Mouse (Mus musculus) heart, adult 9 months (tissue): Measurements from ENCODE around the gene Slc25a42.

ENCODE experiments used
- DNase-seq, 2 experiments: peaks; one replicate each; pipeline ENCODE4 v3.0.0; 2022; ENCODE audit warnings: low spot score in 2 of 2

Gene Slc25a42

DNA sequence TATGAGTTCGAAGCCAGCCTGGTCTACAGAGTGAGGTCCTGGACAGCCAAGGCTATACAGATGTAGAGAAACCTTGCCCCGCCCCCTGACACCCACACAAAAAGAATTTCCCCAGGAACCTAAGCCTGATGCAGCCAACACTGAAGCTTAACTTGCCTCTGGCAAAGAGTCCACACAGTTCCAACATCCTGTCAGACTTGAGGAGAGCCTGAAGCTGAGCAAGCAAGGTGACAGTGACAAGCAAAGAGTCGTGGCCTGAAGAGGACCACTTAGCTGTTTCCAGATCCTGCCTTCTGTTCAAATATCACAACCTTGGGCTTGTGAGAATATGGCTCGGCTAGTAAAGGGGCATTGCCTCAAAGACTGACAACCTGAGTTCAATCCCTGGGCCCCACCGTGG is 3.0 kb upstream of the Slc25a42 start:
- no peak for DNase-seq

DNA sequence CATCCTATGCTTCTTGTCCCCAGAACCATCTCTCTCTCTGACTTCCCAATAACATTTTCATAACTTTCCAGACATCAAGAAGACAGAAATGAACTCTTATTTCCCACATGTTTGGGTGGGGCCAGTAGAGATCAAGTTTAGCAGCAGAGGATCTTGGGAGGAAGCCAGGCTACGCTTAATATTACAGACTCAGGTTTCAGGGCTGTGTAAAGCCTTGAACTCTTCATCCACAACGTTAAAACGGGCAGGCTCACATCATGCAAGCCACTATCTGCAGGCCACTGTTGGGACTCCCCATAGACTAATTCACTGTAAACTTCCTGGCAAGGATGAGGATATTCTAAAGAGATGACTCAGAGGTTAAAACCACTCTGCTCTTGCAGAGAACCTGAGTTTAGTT is 2.3 kb upstream of the Slc25a42 start:
- no peak for DNase-seq

DNA sequence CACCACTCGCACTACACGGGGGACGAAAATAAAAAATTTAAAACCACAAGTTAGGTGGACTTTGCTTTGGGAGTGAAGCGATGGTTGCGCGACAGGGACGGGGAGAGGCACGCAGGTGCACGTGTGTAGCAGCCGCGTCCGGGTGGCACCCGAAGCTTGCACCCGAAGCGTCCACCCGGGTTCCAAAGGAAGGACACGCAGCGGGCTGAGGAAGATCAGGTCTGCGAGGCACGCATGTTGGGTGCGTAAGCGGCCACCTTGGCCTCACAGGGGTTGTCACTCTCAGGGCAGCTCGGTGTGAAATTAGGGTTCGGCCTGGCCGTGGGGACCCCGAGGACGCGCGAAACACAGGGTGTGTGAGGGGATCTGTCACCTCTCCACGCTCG is 386 bp downstream of the Slc25a42 start:
- no peak for DNase-seq

DNA sequence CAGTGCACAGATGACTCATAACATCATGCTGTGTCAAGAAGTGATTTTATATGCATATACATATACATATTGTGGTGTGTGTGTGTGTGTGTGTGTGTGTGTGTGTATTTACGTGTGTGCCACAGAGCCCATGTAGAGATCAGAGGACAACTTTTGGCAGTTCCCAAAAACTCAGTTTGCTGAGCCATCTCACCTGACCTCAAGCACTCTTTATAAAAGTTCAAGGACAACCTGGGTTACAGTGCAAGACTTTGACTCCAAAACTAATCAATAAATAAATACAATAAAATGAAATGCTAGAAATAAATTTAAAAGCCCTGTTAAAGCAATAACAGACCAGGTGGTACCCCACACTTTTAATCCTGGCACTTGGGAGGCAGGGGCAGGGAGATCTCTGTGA is 830 bp downstream of the Slc25a42 start:
- no peak for DNase-seq

DNA sequence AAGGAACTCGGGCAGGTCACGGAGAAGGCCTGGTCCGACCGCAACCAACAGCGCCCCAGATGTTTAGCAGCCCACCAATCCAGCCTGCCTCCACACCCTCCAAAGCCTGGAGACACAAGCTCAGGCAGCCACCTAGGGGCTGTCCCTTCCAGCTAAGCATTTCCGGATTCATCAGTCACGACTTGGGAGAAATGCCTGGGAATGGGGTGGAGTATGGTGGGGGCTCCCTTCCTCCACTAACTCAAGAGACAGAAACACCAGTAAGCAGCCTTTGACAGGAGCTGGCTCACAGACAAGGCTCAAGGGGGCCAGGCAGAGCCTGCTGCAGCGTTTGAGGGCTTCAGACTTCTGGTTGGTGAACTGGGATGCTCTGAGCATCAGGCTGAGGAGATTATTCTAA is 1.6 kb downstream of the Slc25a42 start:
- DNase-seq = no peak

DNA sequence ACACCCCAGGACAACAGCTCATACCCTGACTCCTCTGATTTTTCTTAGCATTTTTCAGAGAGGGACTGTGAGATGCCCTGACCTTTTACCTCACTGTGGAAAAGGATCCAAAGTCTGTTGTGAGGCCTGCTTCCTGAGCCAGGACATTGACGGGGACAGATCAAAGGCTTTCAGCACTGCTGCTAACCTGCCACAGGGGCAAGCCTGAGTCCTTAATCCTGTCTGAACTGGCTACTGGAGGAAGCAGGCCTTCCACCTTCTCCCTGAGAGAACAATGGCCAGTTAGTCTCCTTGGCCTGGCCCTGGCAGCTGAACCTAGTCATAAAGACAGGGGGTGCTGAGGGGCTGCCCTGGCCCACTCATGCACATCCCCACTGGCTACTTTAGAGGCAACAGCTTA is 4.0 kb downstream of the Slc25a42 start:
- no peak for DNase-seq

DNA sequence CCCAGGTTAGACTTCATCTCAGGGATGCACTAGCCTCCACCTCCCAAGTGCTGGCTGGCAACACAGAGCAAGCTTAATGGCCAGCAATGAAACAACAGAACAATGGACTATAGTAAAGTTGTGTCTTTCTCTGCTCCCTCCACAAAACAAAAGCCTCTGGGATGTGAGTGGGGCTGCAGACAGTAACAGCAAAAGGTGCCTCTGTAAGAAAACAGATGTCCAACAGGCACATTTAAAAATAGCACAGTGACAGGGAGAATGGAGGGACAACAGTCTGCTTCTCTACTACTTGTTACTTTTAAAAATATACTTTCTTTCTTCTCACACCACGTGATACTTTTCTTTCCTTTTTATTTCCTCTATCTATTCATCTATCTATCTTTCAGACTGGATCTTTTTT is 7.3 kb downstream of the Slc25a42 start:
- no peak for DNase-seq

DNA sequence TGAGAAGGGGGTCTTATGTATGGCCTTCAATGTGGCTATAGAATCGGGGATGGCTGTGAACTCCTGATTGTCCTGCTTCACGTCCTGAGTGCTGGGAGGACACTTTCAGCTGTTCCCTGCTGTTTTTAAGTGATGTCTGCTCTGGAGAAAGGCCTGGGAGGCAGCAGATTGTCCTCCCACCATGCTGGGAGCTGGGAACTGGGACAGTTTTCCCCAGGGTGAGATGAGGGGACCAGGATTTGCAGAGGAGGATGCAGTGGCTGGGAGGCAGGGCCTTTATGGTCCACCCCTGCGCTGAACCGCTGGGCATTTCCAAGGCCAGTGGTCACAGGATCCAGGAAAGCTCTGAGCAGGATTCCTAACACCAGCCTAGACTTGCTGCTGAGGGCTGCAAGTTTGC is 9.0 kb downstream of the Slc25a42 start:
- no peak for DNase-seq

DNA sequence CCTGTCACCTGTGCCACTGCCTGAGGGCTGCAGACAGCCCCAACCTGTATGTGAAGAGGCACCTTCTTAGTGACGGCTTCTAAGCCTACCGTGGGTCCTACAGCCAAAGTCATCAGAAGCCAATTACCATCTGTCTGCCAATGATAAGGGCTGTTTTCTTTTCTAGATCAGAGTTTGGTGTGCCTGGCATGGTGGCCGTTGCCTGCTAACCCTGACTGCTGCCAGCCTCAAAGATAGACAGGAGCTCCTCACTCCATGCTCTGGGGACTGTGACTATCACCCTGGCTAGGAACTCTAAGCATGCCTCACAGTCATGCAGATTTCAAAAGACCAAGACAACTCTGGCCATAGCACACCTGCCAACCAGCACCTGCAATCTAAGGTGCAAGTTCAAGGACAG is 10.7 kb downstream of the Slc25a42 start:
- no peak for DNase-seq

DNA sequence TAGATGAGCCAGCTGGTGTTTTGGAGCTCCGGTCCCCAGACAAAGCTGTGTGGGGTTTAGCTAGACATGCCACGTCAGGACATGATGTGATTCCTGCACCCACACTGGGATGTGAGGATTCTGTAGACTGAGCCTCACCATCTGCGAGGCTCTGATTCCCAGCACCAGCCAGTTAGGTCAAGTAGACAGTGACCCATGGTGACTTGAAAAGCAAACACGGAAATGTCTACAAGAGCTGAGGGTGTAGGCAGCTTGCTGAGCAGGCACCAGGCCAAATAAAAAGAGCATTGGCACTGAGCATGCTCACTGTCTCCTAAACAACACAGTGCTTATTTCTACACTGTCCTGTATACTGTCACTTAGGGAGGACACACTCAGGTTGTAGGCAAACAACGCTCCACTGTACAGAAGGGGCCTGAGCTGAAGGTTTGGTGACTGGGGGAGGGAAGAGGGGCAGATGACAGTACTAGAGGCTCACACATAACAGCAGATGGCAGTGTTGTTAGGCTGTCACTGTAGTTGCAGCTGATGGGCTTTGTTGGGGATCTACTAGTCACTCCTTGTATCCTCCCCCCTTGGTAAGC is 11.9 kb downstream of the Slc25a42 start:
- DNase-seq = peak in 1 of 2 experiments; percentile 33

DNA sequence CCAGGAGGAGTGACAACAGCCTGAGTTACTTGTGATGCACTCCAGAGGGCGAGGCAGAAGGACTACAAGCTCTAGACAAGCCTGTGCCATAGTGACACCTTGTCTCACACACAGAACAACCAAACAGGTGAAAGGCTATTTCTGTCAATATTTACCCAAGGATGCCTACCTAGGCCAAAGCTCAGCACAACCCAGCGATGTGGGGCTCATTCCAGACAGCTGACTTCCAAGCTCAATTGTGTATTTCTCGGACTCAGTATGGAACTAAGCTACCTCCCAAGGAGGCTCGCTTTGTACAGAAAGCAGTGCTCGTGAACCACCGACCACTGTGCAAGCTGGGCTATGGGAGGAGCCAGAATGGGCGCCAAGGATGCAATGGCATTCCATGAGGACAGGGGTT is 14.5 kb downstream of the Slc25a42 start:
- DNase-seq = no peak

DNA sequence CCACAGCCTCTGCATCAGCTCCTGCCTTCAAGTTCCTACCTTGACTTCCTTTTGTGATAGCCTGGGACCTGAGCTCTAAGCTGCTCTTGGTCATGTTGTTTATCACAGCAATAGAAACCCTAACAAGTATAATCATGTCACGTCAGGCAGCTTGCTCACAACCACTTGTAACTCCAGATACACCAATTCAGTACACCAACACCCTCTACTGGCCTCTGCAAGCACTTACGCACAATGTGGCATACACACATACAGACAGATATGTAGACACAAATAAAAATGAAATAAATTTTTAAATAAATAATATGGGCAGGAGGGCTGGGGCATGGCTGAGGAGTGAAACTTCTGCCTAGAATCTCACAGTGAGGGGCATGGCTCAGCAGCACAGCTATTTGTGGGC is 16.3 kb downstream of the Slc25a42 start:
- DNase-seq = no peak

DNA sequence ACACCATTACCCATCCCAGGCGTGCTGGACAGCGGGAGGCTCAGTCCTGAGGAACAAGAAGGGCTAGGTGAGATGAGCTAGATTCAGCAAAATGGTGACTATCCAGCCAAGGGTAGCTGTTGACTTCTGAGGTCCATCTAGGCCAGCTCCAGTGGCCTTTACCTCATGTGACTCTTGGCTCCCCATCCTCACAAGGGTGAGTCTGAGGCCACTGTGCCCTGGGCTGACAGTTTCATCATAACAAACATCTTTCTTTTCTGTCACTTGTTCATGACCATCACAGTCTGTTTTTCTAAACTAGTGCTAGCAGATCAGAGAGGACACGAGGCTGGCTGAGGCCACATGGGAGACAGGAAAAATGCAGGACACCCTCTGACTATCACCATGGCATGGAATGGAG is 17.9 kb downstream of the Slc25a42 start:
- DNase-seq = no peak

DNA sequence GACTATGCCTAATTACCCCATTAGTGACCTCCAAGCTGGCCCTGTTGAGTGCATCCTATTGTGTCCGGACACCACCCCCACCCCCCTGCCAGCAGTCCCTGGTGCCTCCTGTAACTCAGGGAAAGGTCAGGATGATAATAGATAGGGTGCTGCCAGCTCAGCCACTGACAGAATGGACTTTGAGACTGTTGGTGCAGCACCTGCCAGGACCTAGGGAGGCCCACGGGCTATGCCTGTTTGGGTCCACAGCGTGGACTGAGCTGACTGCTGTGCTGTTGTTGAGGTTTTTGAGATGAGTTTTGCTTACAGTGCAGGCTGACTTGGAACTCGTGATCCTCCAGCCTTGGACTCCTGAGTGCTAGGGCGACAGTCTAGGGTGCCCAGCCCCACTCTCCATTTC is 18.9 kb downstream of the Slc25a42 start:
- DNase-seq = peak in 1 of 2 experiments; percentile 36

DNA sequence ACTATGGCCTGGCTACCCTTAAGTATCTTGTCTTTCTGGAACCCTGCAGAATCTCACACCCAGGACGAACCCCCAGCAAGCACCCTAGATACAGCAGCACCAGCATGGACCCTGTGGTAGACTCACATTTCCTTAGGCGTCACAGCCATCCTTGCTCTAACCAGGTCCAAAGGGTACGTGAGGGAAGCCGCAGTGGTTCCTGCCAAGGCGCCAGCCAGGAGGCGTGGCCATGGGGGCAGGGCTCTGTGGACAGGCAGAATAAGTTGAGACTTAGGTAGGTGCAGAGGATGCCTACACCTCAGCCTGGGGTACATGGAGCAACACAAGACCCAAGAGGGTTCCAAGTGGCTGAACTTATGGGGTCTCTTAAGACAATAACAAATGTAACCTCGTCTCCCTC is 23.4 kb downstream of the Slc25a42 start:
- DNase-seq = peak in 1 of 2 experiments; percentile 38

DNA sequence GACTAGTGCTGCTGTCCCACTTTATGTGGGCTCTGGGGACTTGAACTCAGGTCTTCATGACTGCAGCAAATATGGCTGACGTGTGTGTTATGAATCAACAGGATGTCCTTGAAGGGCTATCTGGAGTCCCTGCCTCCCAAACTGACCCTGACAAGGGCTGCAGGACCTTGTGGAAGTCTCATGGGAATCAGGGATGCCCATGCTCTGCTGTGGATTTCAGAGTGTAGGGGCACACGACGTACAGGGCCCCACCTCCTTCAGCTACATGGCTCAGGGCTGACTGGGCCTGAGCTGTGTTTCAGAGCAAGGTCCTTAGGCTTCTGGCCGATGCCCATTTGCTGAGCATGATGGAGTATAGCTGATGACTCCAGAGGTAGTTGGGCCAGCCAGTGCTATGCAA is 28.9 kb downstream of the Slc25a42 start:
- DNase-seq = no peak

DNA sequence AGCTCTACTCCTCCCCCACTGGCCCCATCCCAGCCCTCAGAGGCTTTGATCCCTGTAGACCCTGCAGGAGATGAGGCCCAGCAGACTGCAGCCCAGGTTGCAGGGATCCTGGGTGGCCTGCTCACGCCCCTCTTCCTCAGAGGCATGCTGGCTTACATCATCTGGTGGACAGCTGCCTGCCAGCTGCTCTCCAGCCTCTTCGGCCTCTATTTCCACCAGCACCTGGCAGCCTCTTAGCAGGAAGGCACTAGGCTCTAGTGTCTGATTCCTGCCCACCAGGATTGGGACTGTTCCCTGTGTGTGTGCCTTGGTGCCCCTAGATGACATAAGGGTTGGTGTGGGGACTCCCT is 30.2 kb downstream of the Slc25a42 start:
- no peak for DNase-seq

DNA sequence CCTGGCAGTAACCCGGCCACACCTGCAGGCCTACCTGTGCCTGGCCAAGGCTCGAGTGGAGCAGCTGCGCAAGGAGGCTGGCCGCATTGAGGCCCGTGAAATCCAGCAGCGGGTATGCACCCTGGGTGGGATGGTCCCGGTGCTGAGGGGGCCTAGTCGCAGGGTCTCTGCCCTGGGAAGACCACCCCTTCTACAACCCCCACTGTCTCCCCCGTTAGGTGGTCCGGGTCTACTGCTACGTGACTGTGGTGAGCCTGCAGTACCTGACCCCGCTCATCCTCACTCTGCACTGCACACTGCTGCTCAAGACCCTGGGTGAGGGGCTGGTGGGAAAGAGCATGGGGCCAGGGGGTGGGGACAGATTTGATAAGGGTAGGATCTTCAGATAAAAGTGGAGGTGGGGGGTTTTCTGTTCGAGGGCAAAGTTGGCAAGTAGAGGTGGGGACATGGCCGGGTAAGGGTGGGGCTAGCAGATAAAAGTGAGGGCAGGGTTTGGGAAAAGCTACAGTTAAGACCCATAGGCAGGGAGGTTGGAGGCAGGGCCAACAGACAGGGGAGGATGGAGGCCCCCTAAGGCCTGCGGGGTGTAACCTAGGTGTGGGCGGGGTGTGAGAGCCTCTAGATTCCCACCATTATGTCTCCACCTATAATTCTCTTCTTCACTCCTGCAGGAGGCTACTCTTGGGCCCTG is 30.7 kb downstream of the Slc25a42 start:
- DNase-seq = no peak

DNA sequence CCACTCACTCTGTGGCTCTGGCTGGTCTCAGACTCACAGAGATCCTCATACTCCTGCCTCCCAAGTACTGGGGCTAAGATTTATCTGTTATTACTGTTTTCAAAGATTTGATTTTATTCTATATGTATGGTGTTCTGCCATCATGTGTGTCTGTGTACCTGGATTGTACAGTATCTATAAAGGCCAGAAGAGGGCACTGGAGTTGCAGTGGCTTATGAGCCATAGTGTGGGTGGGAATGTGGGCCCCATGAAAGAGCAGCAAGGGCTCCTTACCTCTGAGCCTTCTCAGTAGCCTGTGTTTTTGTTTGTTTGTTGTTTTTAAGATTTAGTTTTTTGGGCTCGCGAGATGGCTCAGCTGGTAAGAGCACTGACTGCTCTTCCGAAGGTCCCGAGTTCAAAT is 33.0 kb downstream of the Slc25a42 start:
- DNase-seq = no peak

DNA sequence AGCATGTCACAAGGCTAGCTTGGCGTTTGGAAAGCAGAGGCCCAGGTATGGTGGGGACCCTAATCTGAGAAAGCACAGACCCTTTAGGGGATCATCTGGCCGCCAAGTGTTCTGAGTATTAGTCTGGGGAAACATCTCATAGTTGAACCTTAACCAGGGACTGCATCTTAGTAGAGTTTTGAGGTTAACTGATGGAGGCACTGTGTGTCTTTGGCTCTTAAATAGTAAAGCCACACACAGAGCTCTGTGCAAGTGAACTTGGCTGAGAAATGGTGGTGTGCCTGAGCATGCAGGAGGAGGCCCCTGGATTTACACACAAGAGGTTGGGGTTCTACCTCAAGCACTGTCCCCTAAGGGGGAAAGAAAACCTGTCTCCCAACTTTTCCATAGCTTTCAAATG is 33.9 kb downstream of the Slc25a42 start:
- no peak for DNase-seq

DNA sequence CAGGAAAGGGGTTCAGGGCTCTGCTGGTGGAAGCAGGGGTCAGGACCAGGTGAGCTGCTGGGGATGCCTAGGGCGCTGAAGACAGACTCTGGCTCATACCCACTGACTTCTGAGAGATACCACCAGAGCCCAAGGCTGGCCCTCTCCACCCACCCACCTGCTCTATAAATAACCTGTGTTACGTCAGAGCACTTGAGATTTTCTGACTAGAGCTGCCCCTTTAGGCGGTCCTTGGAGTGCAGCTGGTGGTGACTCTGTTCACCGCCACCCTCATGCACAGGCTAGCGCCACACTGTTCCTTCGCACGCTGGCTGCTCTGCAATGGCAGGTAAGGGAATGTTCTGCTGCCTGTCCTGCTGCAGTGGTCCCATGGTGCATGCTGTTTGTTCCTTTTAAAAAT is 38.0 kb downstream of the Slc25a42 start:
- peak in 1 of 2 experiments; percentile 23 for DNase-seq

DNA sequence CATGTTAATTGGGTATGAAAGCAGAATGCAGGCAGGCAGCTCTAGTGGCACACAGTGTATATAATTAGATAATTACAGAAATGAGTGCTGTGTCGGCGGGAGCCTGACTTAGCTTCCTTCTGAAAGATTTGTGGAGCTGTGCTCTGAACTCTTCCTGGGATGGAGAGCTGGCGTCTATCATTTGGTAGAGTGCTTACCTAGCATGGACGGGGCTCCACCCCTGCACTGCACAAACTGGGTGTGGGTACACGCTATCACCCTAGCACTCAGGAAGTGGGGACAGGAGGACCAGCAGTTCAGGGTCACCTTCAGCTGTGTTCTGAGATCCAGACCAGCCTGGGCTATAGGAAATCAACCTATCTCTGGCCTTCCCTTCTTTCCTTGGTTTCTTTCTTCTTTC is 38.8 kb downstream of the Slc25a42 start:
- DNase-seq = no peak

DNA sequence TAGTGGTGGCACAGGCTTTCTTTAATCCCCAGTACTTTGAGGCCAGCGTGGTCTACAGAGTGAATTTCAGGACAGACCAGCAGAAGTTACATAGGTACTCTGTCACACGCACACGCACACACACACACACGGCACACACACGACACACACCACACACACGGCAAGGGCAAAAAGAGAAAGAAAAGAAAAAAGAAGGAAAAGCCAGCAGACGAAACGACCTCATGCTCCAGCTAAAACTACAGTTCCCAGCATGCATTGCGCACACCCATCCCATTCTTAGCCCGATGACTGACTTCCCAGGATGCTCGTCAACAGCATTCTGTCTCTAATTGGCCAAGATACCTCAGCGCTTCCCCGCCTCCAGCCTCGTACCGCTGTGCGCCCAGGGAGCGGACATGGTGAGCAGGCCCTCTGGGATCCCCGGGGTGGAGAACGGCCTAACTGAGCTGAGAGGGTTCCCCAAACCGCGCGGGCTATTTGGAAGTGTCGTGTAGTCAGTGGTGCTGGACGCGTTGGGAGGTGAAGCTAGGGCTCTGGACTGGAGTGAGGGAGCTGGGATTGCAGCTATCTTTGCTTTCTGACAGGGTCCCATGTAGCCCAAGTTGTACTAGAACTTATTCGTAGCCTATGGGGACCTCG is 39.9 kb downstream of the Slc25a42 start, which contains the start of gene Tmem161a:
Gene Tmem161a, plus strand, starts transcription at position 314 of the 639 bp plus-strand sequence.
- peak; percentile 95 to 96 for DNase-seq
